Mouse (Mus musculus) gastrocnemius, postnatal 14 days (tissue): ENCODE measurements around the gene Slc25a22. TPM values are rescaled to one million over a fixed set of nuclear protein-coding genes. Genes with fewer than 3 reads are reported as not detected.

ENCODE experiments used
- DNase-seq: peaks from one replicate; pipeline ENCODE4 v3.0.0; 2021; ENCODE audit warnings: mixed read lengths
- intact Hi-C: fragments of 180-260 bp; cut with DNase I; formaldehyde crosslinking; loops from one replicate; pipeline ENCODE4 v1.15.1; 2025; ENCODE audit warnings: low total_unique reads
- total RNA-seq, 2 experiments: library from RNA; stranded (reverse); gene quantifications; 2 replicates each; pipeline ENCODE4 v1.2.3; 2021

Gene Slc25a22
- total RNA-seq, 2 experiments from 2014 or later, result 14.8 to 32.4 TPM

DNA sequence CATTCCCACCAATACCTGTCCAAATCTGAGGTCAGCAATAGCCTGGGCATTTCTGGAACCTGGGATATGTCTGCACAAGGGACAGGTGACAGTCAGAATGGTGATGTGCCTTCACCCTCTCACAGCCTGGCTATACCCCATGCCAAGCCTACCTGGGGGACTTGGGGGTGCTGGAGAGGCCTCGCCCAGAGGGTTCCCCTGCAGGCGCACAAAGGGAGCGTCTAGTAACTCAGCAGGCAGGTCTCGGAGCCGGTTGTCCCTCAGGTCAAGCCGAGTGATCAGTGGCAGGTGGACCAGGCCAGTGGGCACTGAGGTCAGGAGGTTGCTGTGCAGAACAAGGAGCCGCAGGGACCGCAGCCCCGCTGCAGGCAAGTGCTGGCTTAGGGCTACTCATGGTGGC, 3.8 kb upstream of the Slc25a22 start:
- DNase-seq, result peak; percentile 5

DNA sequence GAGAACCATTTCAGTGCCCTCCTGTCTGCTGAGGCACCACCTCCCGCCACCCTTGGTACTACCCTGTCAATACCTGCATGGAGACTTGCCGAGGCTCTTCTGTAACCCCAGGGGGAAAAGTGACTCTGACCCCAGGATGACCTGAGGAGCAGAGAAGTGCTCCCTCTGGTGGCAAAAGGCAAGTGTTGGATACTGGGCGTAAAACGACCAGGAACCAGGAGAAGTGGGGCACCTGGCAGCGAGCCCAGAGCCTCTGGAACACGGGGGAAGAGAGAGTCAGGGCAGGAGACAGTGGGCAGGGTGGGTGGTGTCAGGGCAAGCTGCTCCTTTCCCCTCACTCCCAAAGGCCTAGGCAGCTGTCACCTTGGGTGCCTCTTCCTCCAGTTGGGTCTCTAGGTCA, 2.9 kb upstream of the Slc25a22 start:
- intact Hi-C loops, result loop anchor here (5.0 kb wide), 1 partner anchor 33 kb away; no protein-coding TSS in a partner anchor
- peak; percentile 67 for DNase-seq

More for the DNA sequence above, 3.8 kb upstream of the Slc25a22 start:
- intact Hi-C loops, result loop anchor here (5.0 kb wide), 1 partner anchor 34 kb away; no protein-coding TSS in a partner anchor

DNA sequence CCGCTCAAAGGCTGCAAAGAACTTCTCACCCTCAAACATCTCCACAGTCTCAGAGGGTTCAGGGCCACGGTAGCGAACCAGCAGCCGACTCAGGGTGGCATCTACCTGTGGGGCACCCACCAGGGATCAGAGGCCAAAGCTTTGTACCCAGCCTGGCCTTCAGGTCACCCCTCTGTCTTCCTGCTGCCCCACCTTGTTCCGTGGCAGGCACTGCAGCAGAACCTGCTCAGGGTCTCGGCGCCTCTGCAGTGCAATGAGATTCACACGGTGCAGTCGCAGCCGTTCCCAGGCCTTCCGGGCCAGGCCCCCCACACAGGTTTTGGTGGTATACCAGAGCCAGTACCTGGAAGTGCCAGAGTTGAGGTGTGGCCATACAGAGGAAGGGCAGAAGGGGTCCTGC, 2.1 kb upstream of the Slc25a22 start:
- intact Hi-C loops, result loop anchor here (5.0 kb wide), 1 partner anchor 33 kb away; no protein-coding TSS in a partner anchor
- peak; percentile 3 for DNase-seq

- intact Hi-C loops, result no loop called here
- peak; percentile 4 for DNase-seq
Observed at GRCm38 (mm10) chr7:141439140-141439679, 1.5 kb upstream of the Slc25a22 start.

DNA sequence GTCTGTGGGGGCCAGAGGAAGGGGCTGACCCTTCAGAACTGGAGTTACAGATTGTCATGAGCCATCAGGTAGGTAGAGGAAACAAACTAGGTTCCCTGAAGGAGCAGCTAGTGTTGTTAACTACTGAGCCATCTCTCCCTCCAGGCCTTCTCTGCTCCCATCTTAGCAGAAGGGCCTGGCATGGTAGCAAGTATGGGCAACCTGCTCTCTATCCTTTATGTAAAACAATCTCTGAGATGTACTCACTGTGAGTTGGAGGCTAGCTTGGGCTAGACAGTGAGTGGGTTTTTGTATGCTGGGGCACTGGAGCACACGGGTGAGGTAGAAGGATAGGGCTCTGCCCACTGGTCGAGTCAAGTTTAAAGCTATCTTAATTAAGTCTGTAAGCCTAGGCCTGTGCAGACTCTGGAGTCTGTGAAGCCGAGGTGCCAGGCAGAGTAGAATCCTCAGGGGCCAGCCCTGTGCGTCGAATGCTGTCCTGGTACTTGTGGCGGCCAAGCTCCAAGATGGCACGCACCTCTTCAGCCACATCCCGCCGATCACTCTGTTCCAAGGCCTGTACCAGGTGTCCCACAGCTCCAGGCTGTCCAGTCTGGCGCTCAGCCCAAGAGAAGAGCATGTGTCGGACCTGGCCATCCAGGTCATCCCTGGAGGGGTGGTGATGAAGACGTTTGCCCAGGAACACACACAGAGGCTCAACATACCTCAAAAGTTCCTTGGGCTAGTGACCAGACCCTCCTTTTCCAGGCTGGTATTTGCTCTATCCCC, 693 bp upstream of the Slc25a22 start:
- intact Hi-C loops, result no loop called here
- peak; percentile 9 for DNase-seq

- DNase-seq, result no peak
- intact Hi-C loops, result no loop called here
Observed at GRCm38 (mm10) chr7:141436523-141436892, 1.2 kb downstream of the Slc25a22 start.

- intact Hi-C loops, result no loop called here
- no peak for DNase-seq
Observed at GRCm38 (mm10) chr7:141435856-141436522, 1.7 kb downstream of the Slc25a22 start.

DNA sequence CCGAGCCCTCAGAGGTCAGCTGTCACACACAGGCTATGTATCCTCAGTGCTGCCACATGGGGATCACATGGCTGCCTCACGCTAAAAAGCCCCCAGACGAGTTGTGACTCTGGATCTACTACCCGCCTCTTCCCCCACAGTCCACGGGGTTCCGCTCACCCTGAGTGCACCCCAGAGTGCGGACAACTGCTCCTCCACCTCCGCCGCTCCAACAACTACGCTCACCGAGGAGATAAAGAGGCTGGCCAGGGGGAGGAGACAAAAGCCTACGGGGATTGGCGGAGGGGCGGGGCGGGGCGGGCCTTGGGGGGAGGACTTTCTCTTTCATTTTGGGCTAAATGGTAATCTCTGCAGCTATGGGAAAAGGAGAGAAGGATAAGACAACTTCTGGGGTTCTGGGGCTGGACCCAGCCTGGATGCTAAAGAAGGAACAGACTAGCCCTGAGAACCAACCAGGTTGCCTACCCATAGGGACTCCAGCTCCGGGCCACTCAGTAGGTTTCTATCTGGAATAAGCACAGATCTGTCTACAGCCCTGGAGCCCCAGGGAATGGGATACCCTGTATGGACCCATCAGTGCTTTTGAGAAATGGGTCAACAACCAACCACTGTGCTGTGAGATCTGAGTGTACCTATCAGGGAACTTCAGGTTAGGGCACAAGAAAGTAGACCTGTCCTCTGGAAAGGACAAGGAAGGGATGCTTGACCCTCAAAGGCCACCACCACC, 2.4 kb downstream of the Slc25a22 start:
- DNase-seq, result peak; percentile 57
- intact Hi-C loops, result no loop called here

GRCm38 (mm10) chr7:141434464-141434863, 3.2 kb downstream of the Slc25a22 start:
- DNase-seq, result peak; percentile 23
- intact Hi-C loops, result no loop called here

DNA sequence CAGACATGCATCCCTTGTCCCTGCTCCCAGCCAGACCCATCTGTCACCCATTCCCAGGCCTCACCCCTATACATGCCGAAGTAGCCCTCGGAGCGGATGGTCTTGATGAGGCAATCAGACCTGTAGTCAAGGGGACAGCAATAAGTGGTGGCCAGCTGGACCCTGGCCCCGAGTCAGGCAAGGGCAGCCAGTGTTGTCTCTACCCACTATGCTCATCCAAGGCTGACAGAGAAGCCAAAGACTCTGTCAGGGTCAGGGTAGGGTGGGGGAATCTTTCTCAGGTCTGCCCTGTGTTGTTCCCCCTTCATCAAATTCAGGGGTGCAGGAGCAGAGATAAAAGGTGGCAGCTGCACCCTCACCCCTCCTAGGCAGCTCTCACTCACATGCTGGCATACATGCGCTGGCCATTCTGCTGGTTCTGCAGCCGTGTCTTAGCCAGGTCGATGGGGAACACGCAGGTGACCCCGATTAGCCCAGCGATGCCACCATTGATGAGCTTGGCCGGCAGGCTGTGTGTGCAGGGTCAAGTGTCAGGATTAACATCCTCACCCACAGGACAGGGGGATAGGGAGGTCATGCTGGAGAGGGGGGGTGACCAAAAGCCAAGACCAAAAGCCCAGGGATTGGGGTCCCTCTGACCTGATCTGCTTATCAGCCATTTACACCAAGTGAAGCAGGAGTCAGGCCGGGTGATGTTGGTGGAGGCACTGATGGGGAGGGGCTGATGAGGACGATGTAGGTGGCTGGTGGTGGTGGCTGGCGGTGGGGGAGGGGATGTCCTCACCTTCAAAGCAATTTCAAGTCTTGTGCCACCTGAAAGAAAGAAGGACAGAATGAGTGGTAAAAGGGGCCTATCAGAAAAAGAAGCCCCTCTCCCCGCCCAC, 3.9 kb downstream of the Slc25a22 start:
- intact Hi-C loops, result no loop called here
- peak; percentile 7 for DNase-seq

GRCm38 (mm10) chr7:141432741-141433516, 4.8 kb downstream of the Slc25a22 start:
- intact Hi-C loops, result no loop called here

GRCm38 (mm10) chr7:141432186-141432611, 5.5 kb downstream of the Slc25a22 start:
- peak; percentile 28 for DNase-seq
- intact Hi-C loops, result no loop called here

More at GRCm38 (mm10) chr7:141432741-141433516, 4.8 kb downstream of the Slc25a22 start:
- peak; percentile 63 for DNase-seq

DNA sequence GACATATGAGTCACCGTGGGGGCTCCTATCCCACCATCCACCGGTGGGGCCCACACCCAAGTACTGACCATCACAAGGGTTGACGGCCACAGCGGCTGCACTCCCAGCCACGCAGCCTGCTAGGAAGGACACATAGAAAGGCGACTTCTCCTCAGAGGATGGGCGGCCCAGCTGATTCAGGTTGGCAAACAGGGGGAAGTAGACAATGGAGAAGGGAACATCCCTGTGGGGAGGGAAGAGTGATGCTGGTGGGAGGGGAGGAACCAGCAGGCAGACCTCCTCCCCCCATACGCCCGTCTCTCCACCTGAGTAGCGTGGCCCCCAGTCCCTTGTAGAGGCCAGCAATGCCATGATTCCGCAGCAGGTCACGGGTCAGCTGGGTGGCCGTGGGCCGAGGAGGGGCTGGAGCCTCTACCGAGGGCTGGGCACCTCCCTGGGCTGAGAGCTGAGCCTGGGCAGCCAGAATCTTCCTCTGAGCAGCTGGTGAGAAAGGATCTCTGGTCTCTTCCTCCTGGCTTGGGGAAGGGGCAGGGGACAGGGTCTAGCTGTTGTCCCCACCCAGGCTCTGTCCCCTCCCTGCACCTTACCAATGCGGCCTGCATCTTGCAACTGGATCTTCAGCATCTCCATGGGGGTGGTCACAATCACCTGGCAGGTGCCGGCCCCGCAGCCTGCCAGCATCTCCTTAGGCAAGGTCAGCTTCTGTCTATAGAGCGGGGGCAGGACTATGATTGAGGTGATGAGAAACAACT, 6.1 kb downstream of the Slc25a22 start:
- intact Hi-C loops, result no loop called here
- DNase-seq, result peak; percentile 10

DNA sequence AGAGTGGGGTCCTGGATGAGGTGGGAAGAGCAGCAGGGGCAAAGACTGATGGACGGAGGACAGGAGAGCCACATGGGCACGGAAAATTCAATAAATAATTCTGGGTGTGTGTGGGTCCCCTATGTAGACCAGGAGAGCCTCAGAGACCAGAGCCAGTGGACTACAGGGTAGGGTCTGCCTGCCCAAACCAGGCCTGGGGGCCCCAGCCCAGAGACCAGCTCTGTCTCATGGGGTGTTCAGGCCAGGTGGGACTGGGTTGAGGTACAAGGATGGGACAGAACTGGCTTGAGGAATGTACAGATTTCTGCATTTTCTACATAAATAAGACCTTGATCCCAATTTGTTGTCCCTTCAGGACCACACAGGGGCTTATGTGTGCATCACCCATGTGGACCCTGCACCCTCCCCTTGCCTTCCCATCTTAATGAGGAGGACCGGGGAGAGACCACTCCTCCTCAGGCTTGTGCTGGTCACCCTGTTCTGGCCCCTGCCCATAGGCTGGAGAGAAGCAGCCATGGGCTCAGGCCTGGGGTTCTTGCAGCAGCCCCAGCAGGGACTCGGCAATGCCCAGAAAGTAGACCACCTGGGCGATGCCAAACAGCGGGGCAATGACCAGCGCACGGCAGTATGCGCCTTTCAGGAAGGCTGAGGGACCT, 7.0 kb downstream of the Slc25a22 start:
- intact Hi-C loops, result no loop called here
- DNase-seq, result no peak

DNA sequence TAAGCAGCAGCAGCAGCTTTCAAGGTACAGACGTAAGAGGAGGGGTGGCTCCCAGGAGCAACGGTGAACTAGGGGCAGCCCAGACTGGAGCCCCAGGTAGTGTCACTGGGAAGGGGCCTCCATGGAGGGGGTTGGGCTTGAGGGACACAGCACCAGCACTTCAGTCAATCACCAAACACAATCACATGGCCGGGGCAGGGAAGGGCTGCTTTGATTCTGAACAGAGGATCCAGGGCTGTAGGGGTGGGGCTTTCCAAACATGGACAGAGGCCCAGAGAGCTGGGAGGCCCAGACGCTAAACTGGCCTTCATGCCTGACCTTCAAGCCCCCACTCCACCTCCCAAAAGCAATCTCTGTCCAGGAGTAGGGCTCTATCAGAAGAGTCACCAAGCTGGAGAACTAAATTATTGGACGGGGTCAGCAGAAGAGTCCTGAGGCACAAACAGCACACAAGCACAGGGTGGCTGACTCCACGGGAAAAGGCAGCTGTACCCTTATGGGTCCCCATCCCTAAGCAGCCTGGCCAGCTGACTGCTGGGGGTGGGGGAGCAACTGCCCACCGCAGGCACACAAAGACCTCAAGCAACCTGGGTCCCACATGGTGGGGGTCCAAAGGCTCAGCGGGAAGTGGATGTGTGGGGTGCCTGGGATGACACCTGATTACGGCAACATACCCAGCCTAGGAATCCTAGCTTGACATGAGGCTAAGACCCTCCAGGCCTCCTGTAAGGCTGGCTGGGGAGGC, 7.7 kb downstream of the Slc25a22 start:
- intact Hi-C loops, result no loop called here
- no peak for DNase-seq

DNA sequence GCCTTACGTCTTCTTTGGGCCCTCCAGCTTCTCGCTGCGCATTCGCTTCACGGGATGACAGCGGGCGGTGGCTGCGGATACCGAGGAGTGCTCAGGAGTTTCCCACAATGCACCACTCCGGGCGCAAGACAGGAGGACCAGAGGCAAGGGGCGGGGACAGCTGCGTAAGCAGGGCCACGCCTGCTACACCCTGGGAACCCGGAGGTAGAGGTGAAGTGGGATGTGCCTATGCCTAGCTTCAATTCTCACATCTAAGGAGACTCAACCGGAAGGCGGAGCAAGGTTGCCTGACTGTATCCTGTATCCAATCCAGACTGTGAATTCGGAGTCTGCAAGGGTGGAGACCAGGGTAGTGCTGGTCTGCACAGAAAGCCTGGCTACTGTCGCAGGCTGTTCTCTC, 8.4 kb downstream of the Slc25a22 start, which contains the start of gene Cend1:
TSS of gene Cend1 (minus strand) at position 182 of the 400 bp plus-strand sequence.
- DNase-seq, result no peak
- intact Hi-C loops, result no loop called here
